Mouse (Mus musculus): Measurements from ENCODE around the gene Rbm11. TPM values are rescaled to one million over a fixed set of nuclear protein-coding genes. Genes with fewer than 3 reads are reported as not detected.
A peak's percentile ranks its signal among the peaks of the same experiment; 100 is the strongest.

Rbm11 gene
- 0.05 and 0.06 TPM in 2 replicates for polyA plus RNA-seq (2012; rRNA removed)

DNA sequence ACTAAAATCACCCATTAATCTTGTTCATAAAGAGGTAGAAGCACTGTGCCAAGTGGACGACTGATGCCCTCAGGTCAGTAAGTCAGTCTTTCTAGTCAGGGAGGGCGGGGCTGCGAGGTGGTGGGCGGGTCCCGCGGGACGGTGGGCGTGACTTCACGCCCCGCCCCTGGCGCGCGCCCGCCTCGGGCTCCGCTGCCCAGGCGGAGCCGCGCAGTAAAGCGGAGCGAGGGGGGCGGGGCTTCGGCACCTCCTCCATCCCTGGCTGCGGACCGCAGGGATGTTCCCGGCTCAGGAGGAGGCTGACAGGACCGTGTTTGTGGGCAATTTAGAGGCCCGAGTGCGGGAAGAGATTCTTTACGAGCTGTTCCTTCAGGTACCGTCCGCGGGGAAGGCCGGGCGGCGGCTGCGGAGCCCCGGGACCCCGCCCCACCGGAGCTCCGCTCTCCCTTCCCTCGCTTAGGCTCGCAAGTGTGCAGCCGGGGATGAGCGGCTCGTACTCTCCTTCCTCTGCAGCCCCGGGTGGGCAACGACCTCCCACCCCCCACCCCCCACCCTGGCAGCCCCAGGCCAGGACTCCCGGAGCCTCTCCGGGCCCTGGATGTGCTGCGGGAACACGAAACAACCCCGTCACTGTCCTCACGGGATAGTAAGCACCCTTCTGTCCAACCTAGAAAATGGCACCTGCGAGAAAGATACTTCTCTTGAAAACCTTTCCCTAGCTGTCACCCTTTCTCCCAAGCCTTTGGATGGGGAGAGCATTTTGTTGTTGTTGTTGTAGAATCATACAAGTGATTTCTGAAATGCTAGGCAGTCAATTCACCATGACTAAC, at the start of gene Rbm11:
Gene Rbm11, plus strand, starts transcription at position 174 of the 830 bp plus-strand sequence.
- TF ChIP-seq CTCF (IDR thresholded peaks at IDR 0.05; ENCODE audit: extremely low read depth, insufficient read depth, insufficient read length, insufficient replicate concordance) (no peak), POLR2A (IDR thresholded peaks at IDR 0.05; ENCODE audit: low read depth, low read length) (no peak)
- no peaks in the 10 kb centered on the region for H3K27me3 ChIP-seq (ENCODE audit: control insufficient read depth, insufficient read depth, low read length)
- no peaks in the 10 kb centered on the region for H3K4me1 ChIP-seq (ENCODE audit: control insufficient read depth, insufficient read depth, insufficient read length)
- H3K36me3 ChIP-seq (ENCODE audit: control insufficient read depth, insufficient read depth, low read length) = no peaks in the 10 kb centered on the region
- under 1% methylated on average over 55 of the region's 55 CpGs for WGBS
- no peak within 1 kb of the TSS for H3K27ac ChIP-seq (ENCODE audit: insufficient read depth, low read length)
- DNase-seq (ENCODE audit: low read depth in 1 of 2, low spot score in 2 of 2) = peak; percentile 25 to 60
- H3K4me3 ChIP-seq (ENCODE audit: extremely low read depth, insufficient read depth, insufficient read length) = peak within 1 kb of the TSS; percentile 58; the same call in 1 of the 2 replicates

GRCm38 (mm10) chr16:75545310-75545709, 47.3 kb upstream of the Rbm11 start:
- WGBS = 85% methylated on average over 1 of the region's 1 CpGs
- H3K4me1 ChIP-seq (ENCODE audit: control insufficient read depth, insufficient read depth, insufficient read length) = no peaks in the 10 kb centered on the region
- TF ChIP-seq POLR2A (IDR thresholded peaks at IDR 0.05; ENCODE audit: low read depth, low read length) (no peak), CTCF (IDR thresholded peaks at IDR 0.05; ENCODE audit: extremely low read depth, insufficient read depth, insufficient read length, insufficient replicate concordance) (no peak)
- no peaks in the 10 kb centered on the region for H3K27me3 ChIP-seq (ENCODE audit: control insufficient read depth, insufficient read depth, low read length)
- no peak overlapping the region for H3K4me3 ChIP-seq (ENCODE audit: extremely low read depth, insufficient read depth, insufficient read length)
- H3K27ac ChIP-seq (ENCODE audit: insufficient read depth, low read length) = no peak overlapping the region
- no peaks in the 10 kb centered on the region for H3K36me3 ChIP-seq (ENCODE audit: control insufficient read depth, insufficient read depth, low read length)
- no peak for DNase-seq (ENCODE audit: low read depth in 1 of 2, low spot score in 2 of 2)

GRCm38 (mm10) chr16:75562910-75563309, 29.7 kb upstream of the Rbm11 start:
- Histone ChIP-seq H3K36me3 (ENCODE audit: control insufficient read depth, insufficient read depth, low read length) (no peaks in the 10 kb centered on the region), H3K4me3 (ENCODE audit: extremely low read depth, insufficient read depth, insufficient read length) (no peak overlapping the region), H3K4me1 (ENCODE audit: control insufficient read depth, insufficient read depth, insufficient read length) (no peaks in the 10 kb centered on the region), H3K27me3 (ENCODE audit: control insufficient read depth, insufficient read depth, low read length) (no peaks in the 10 kb centered on the region), H3K27ac (ENCODE audit: insufficient read depth, low read length) (no peak overlapping the region)
- 99% methylated on average over 2 of the region's 2 CpGs for WGBS
- DNase-seq (ENCODE audit: low read depth in 1 of 2, low spot score in 2 of 2) = no peak
- TF ChIP-seq CTCF (IDR thresholded peaks at IDR 0.05; ENCODE audit: extremely low read depth, insufficient read depth, insufficient read length, insufficient replicate concordance) = no peak
- no peak for TF ChIP-seq POLR2A (IDR thresholded peaks at IDR 0.05; ENCODE audit: low read depth, low read length)

DNA sequence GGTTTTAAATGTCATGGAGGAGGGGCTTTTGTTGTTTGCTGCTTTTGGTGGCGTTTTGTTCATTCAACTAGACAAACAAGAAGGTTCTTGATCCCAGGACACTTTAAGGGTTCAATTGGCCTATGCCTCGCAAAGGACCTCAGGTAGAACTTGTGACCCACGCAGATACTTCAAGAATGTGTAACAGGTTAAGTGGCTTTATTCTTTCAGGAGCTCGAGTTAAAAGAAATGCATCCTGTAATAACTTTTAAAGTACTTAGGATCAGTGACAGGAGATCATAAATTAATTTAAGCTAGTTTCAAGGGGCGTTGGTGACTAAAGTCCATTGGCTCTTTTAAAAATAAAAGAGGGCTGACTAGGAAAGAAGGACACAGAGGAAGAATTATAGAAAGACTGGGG, 10.4 kb upstream of the Rbm11 start:
- no peak for DNase-seq (ENCODE audit: low read depth in 1 of 2, low spot score in 2 of 2)
- Histone ChIP-seq H3K36me3 (ENCODE audit: control insufficient read depth, insufficient read depth, low read length) (no peaks in the 10 kb centered on the region), H3K4me1 (ENCODE audit: control insufficient read depth, insufficient read depth, insufficient read length) (no peaks in the 10 kb centered on the region), H3K27ac (ENCODE audit: insufficient read depth, low read length) (no peak overlapping the region), H3K27me3 (ENCODE audit: control insufficient read depth, insufficient read depth, low read length) (no peaks in the 10 kb centered on the region), H3K4me3 (ENCODE audit: extremely low read depth, insufficient read depth, insufficient read length) (no peak overlapping the region)
- TF ChIP-seq CTCF (IDR thresholded peaks at IDR 0.05; ENCODE audit: extremely low read depth, insufficient read depth, insufficient read length, insufficient replicate concordance) = no peak
- WGBS = 62% methylated on average over 5 of the region's 5 CpGs

DNA sequence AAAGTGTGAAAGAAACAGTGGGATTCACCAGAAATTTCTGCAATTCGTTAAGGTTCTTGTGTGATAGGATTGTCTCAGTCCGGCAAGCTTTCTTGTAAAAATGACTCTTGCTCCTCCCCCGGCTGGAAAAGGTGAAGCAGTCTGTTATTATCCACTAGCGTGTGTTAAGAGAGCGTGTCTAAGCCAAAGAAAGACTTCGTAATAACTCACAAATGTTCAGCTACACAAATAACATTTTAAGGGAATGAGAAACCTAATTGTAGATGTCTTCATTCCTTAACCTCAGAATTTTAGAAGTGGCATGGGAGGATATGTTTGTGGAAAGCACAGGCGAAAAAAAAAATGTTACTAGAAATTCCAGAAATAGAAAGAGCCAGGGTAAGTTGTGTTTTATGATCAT, 6.7 kb upstream of the Rbm11 start, which contains the start of gene Lipi:
Gene Lipi, minus strand, starts transcription at position 101 of the 400 bp plus-strand sequence.
- WGBS = 87% methylated on average over 7 of the region's 7 CpGs
- no peak for TF ChIP-seq CTCF (IDR thresholded peaks at IDR 0.05; ENCODE audit: extremely low read depth, insufficient read depth, insufficient read length, insufficient replicate concordance)
- TF ChIP-seq POLR2A (IDR thresholded peaks at IDR 0.05; ENCODE audit: low read depth, low read length) = no peak
- H3K27ac ChIP-seq (ENCODE audit: insufficient read depth, low read length) = no peak within 1 kb of the TSS
- no peak within 1 kb of the TSS for H3K4me3 ChIP-seq (ENCODE audit: extremely low read depth, insufficient read depth, insufficient read length)
- no peaks in the 10 kb centered on the region for H3K4me1 ChIP-seq (ENCODE audit: control insufficient read depth, insufficient read depth, insufficient read length)
- H3K27me3 ChIP-seq (ENCODE audit: control insufficient read depth, insufficient read depth, low read length) = no peaks in the 10 kb centered on the region
- DNase-seq (ENCODE audit: low read depth in 1 of 2, low spot score in 2 of 2) = no peak
- H3K36me3 ChIP-seq (ENCODE audit: control insufficient read depth, insufficient read depth, low read length) = no peaks in the 10 kb centered on the region

DNA sequence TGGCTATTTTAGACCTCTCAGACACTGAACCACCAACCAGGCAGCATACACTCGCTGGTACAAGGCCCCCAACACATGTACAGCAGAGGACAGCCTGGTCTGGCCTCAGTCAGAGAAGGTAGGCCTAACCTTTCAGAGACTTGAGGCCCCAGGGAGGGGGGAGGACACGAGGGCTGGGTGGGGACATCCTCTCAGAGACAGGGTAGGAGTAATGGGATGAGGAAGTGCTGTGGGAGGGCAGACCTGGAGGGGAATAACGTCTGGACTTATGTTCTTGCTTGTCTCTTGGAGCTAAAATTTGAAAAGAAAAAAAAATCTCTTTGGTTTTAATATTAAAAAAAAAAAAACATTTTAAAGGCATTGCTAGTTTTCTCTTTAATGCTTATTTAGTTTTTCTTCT, 6.2 kb upstream of the Rbm11 start:
- Histone ChIP-seq H3K27ac (ENCODE audit: insufficient read depth, low read length) (no peak overlapping the region), H3K4me3 (ENCODE audit: extremely low read depth, insufficient read depth, insufficient read length) (no peak overlapping the region), H3K36me3 (ENCODE audit: control insufficient read depth, insufficient read depth, low read length) (no peaks in the 10 kb centered on the region), H3K27me3 (ENCODE audit: control insufficient read depth, insufficient read depth, low read length) (no peaks in the 10 kb centered on the region), H3K4me1 (ENCODE audit: control insufficient read depth, insufficient read depth, insufficient read length) (no peaks in the 10 kb centered on the region)
- TF ChIP-seq CTCF (IDR thresholded peaks at IDR 0.05; ENCODE audit: extremely low read depth, insufficient read depth, insufficient read length, insufficient replicate concordance) (no peak), POLR2A (IDR thresholded peaks at IDR 0.05; ENCODE audit: low read depth, low read length) (no peak)
- DNase-seq (ENCODE audit: low read depth in 1 of 2, low spot score in 2 of 2) = no peak
- 22% methylated on average over 3 of the region's 3 CpGs for WGBS

Measured in spleen, adult 2 months (tissue).